Mouse (Mus musculus) spleen, adult 2 months (tissue): ENCODE measurements around the gene Bzw2.

Experiments
- CTCF ChIP-seq: fragments of 200-500 bp; IDR thresholded peaks from 2 replicates; pipeline ENCODE4 v1.5.1; 2011; ENCODE audit warnings: mild to moderate bottlenecking, inconsistent platforms; ENCODE audit not compliant: insufficient read depth, insufficient read length, insufficient replicate concordance; ENCODE audit errors: extremely low read depth
- POLR2A ChIP-seq: fragments of 200-500 bp; IDR thresholded peaks from 2 replicates; pipeline ENCODE4 v1.6.1; 2011; ENCODE audit warnings: low read depth, low read length, inconsistent platforms

- TF ChIP-seq CTCF = no peak
- TF ChIP-seq POLR2A = no peak
Measured at GRCm38 (mm10) chr12:36155141-36155641, 2.7 kb downstream of the Bzw2 start.
